Mouse (Mus musculus) c-Kit-positive CD71-negative TER-119-negative erythroid progenitor cells, embryonic 14.5 days (primary cell): Measurements from ENCODE around the gene Echdc2.
"Not testable (repeated sequence)": the region's sequence is repeated elsewhere in the genome, so short reads cannot be mapped to it uniquely, and the experiment has no call there.

Source experiments
- DNase-seq: peaks from one replicate; pipeline ENCODE4 v3.0.0-alpha.2; 2013; ENCODE audit warnings: low read depth

The Echdc2 gene

GRCm38 (mm10) chr4:108165152-108165895 is at the start of gene Echdc2:
Echdc2 (plus strand) TSS chr4:108165437.
- peak; percentile 12 for DNase-seq

DNA sequence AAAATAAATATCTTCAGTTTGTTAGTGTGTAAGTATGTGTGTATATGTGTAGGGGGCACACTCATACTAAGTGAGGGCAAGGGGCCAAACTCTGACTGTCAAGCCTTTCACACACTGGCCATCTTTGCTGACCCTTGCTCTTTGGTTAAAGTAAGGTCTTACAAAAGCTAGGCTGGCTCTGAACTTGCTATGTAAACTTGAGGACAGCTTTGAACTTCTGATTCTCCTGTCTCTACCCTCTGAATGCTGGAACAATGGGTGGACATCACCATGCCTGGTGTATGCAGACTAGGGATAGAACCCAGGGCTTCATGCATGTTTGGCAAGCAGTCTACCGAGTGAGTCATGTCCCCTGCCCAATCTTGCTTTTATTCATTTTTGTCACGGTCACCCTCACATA is 48.8 kb upstream of the Echdc2 start:
- no peak for DNase-seq

DNA sequence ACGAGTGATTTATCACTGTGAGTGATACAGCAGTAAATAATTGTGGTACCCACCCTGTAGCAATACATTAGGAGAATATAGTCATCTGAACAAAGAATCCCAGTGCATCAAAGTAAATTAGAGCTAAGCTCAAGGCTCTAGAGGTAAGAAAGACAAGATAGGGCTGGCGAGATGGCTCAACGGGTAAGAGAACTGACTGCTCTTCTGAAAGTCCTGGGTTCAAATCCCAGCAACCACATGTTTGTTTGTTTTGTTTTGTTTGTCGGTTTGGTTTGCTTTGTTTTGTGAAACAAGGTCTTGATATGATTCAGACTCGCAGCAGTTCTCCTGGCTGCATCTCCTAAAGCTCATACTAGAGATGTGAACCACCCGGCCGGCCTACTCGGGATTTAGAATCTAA is 47.7 kb upstream of the Echdc2 start:
- DNase-seq = no peak

- peak; percentile 89 for DNase-seq
Measured at GRCm38 (mm10) chr4:108117924-108118876, 47.0 kb upstream of the Echdc2 start.

- no peak for DNase-seq
Measured at GRCm38 (mm10) chr4:108124104-108124503, 41.1 kb upstream of the Echdc2 start.

- DNase-seq = no peak
Measured at GRCm38 (mm10) chr4:108126260-108126659, 39.0 kb upstream of the Echdc2 start.

GRCm38 (mm10) chr4:108127516-108127915 is 37.7 kb upstream of the Echdc2 start:
- DNase-seq = no peak

GRCm38 (mm10) chr4:108128339-108128738 is 36.9 kb upstream of the Echdc2 start:
- DNase-seq = no peak

DNA sequence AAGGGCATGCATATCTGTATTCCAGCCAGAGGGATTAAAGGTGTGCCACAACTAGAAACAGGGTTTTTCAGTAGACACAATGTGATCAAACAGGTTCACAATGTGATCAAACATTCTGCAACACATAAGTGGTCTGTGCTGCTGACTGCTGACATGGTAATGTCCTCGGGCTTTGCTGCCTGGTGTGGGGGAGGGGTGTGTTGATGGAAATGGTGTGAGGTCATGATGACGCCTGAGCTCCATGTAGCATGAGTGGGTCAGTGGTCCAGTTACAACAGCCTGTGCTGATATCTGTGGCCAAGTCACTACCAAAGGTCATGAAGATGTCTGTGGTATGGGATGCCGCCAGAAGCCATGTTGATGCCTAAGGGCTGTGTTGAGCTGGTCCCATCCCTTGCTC is 34.8 kb upstream of the Echdc2 start:
- no peak for DNase-seq

DNA sequence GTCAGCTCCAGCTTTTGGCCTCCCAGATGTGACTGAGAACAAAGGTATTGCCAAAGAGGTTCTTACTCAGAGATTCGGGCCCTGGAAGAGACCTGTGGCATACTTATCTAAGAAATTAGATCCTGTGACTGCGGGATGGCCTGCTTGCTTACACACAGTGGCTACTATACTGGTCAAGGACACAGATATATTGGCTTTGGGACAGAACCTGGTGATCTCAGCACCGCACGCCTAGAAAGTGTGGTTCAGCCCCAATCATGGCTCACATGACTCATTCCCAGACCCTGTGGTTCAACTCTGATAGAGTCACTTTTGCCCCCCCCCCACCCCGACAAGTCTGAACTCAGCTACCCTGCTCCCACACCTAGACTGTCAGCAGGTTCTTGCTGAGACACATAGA is 28.3 kb upstream of the Echdc2 start:
- DNase-seq = no peak

- DNase-seq = not testable (repeated sequence)
Measured at GRCm38 (mm10) chr4:108143178-108143577, 22.1 kb upstream of the Echdc2 start.

DNA sequence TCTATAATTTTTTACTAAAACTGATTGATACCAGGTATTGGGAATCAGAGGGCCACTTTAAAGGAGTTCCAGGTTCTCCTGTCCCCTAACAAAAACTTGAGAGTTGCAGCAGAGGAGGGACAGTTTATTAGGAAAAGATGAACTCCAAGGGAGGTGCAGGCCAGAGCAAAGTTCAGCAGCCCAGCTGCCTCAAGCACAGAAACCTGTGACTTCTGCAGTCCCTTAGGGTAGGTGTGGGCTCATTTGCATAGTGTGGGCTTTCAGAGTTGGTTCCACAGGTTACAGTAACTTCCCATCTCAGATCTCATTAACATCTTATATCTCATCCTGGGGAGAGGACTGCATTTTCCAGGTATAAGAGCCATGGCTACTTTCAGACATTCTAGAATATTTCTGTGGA is 21.5 kb upstream of the Echdc2 start:
- DNase-seq = no peak

- no peak for DNase-seq
Measured at GRCm38 (mm10) chr4:108144880-108145279, 20.4 kb upstream of the Echdc2 start, which contains the start of gene Scp2. Scp2 (minus strand) TSS chr4:108144998.

DNA sequence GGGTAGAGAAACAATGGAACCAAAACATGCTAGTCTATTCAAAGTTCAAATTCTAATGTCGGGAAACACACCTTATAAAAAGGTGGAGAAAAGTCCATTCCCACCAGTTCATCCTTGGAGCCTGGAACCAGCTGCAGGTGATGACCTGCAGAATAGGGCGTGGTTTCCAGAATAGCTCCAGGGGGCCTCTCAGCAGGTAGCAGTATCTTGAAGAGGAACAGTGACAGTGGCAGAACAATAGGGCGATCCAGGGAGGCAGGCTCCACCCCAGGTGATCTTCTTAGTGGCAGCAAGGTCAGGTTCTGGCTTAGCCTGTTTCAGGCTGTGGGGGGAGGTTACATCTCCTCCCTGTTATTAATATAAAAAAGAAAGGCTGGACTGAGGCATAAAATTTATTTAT is 19.7 kb upstream of the Echdc2 start:
- not testable (repeated sequence) for DNase-seq

DNA sequence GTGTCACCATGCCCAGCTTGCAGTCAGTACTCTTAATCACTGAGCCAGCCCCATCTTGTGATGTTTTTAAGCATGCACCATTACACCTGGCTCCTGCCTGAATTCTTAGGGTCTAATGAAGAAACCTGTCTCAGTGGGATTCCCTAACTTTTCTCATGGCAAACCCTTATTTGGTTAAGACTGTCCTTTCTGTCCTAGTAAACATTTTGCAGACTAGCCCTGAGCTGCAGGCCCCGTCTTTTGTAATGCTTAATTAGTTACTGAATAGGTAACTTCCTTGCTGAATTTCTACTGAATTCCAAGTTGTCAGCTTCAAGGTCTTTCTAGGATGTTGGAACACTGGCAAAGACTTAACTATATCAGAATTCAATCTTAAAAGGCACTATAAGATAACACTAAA is 10.1 kb upstream of the Echdc2 start:
- not testable (repeated sequence) for DNase-seq

GRCm38 (mm10) chr4:108161936-108162335 is 3.3 kb upstream of the Echdc2 start:
- no peak for DNase-seq

- DNase-seq = no peak
Measured at GRCm38 (mm10) chr4:108163291-108163690, 1.9 kb upstream of the Echdc2 start.

DNA sequence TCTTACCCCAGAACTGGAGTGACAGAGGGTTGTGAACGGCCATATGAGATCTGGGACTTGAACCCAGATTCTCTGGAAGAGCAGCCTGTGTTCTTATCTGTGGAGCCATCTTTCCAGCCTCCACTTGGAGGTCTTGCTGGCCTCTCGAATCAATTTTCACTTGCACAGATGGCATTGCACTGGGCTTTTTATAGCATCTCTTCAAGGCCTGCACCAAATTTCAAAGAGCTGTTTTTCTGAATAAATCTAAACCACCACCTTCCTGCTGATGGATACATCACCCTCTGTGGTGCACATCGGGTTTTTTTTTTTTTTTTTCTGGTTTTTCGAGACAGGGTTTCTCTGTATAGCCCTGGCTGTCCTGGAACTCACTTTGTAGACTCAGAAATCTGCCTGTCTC is 1.6 kb downstream of the Echdc2 start:
- no peak for DNase-seq

DNA sequence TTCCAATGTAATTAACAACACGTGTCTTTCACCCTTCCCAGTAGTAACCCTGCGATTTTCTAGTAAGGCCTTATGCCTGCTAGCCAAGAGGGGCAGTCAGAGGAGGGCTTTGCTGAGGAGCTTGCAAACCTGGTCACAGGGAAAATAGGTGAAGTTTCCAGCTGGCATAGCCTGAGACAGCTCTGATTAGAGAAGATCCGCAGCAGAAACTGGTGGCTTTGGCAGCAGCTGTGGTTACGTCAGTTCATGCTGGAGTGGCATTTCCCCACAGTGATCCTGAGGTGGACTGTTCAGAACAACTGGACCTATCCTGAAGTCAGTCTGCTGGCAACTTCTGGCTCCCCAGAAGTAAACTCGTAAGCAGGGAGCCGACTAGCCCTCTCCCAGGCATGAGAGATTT is 2.8 kb downstream of the Echdc2 start:
- DNase-seq = no peak

- no peak for DNase-seq
Measured at GRCm38 (mm10) chr4:108182278-108182677, 17.0 kb downstream of the Echdc2 start.

- DNase-seq = no peak
Measured at GRCm38 (mm10) chr4:108192821-108193323, 27.6 kb downstream of the Echdc2 start.

- no peak for DNase-seq
Measured at GRCm38 (mm10) chr4:108196277-108196855, 31.1 kb downstream of the Echdc2 start.
